Mouse (Mus musculus): ENCODE measurements around the gene Ociad2. TPM values are rescaled to one million over a fixed set of nuclear protein-coding genes. Genes with fewer than 3 reads are reported as not detected.
A peak's percentile ranks its signal among the peaks of the same experiment; 100 is the strongest.

The Ociad2 gene
- polyA plus RNA-seq, 1 experiment from 2014 or later = 1.2 TPM

DNA sequence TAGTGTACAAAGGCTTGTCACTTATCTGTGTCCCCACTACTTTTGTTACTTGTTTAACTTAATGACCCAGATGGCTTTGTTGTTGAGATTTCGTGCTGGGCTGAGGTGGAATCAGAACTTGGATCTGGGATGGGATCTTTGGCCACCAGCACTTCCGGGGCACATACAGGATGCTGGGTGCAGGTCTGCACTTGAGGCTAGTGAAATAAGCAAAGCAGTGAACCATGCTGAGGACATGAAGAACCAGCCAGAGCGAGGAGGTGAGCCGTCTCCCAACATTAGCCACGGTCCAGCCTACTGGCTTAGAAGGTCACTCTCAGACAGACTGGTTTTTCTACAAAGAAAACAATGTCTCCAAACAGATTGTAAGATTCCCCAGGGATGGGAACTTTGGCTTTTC lies 8.7 kb upstream of the Ociad2 start:
- WGBS (ENCODE audit: insufficient replicate concordance) = 73% methylated on average over 5 of the region's 5 CpGs
- no peak for DNase-seq
- TF ChIP-seq EP300 (IDR thresholded peaks at IDR 0.05; ENCODE audit: low read depth) (no peak), CTCF (IDR thresholded peaks at IDR 0.05; ENCODE audit: low read depth) (no peak)
- Histone ChIP-seq H3K9ac (replicated peaks) (no peak overlapping the region), H3K36me3 (replicated peaks; ENCODE audit: insufficient read depth, low read length) (no peaks in the 10 kb centered on the region), H3K9me3 (ENCODE audit: low read length) (no peaks in the 10 kb centered on the region), H3K27me3 (ENCODE audit: insufficient read depth, low read length) (no peaks in the 10 kb centered on the region), H3K4me3 (ENCODE audit: low read depth, low read length) (no peak overlapping the region), H3K4me1 (ENCODE audit: insufficient read depth) (peaks cover 3% of the 10 kb centered on the region; the same call in 1 of the 2 replicates), H3K27ac (ENCODE audit: low read depth) (no peak overlapping the region), H3K4me2 (ENCODE audit: low read depth, low read length) (no peak overlapping the region)
- no peak for ATAC-seq

DNA sequence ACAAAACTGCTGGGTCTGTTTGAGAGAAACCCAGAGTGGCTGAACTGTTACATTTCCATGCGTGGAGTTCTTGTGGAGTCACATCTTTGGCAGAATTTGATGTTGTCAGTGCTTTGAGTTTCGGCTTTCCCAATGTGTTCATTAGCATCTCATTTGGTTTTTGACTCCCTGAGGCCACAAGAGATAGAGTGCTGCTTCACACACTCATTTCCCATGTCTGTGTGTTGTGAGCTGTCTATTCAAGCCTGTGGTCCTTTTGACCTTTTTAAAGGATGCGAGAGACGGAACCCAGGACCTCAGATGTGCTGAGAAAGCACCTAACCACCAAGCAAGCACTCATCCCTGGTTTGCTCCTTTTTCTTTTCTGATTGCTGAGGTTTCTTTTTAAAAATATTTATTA lies 4.4 kb upstream of the Ociad2 start:
- TF ChIP-seq CTCF (IDR thresholded peaks at IDR 0.05; ENCODE audit: low read depth) (no peak), EP300 (IDR thresholded peaks at IDR 0.05; ENCODE audit: low read depth) (no peak)
- Histone ChIP-seq H3K9me3 (ENCODE audit: low read length) (no peaks in the 10 kb centered on the region), H3K36me3 (replicated peaks; ENCODE audit: insufficient read depth, low read length) (no peaks in the 10 kb centered on the region), H3K4me1 (ENCODE audit: insufficient read depth) (no peaks in the 10 kb centered on the region), H3K27ac (ENCODE audit: low read depth) (no peak overlapping the region), H3K27me3 (ENCODE audit: insufficient read depth, low read length) (no peaks in the 10 kb centered on the region), H3K9ac (replicated peaks) (no peak overlapping the region), H3K4me2 (ENCODE audit: low read depth, low read length) (no peak overlapping the region), H3K4me3 (ENCODE audit: low read depth, low read length) (no peak overlapping the region)
- 80% methylated on average over 4 of the region's 4 CpGs for WGBS (ENCODE audit: insufficient replicate concordance)
- no peak for DNase-seq
- no peak for ATAC-seq

DNA sequence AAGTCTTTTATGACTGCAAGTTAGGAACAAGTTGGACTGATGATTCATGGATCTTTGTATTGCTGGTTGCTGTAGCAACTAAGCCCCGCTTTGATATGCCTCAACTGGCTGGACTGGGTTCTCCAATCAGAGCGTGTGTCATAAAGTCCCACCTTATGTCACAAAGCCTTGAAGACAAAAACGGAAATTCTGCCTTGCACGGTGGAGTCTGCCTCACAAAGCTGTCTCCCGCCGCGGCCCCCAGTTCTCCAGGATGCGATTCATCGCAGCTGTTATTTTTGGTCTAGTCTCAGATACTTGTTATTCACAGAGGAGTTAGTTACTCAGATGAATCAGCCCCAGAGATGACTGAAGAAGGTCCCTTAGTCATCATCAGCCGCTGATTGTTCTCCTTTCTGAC lies 3.5 kb upstream of the Ociad2 start:
- TF ChIP-seq EP300 (IDR thresholded peaks at IDR 0.05; ENCODE audit: low read depth) = no peak
- TF ChIP-seq CTCF (IDR thresholded peaks at IDR 0.05; ENCODE audit: low read depth) = no peak
- no peak overlapping the region for H3K9ac ChIP-seq (replicated peaks)
- H3K4me3 ChIP-seq (ENCODE audit: low read depth, low read length) = no peak overlapping the region
- no peaks in the 10 kb centered on the region for H3K36me3 ChIP-seq (replicated peaks; ENCODE audit: insufficient read depth, low read length)
- H3K4me1 ChIP-seq (ENCODE audit: insufficient read depth) = no peaks in the 10 kb centered on the region
- H3K9me3 ChIP-seq (ENCODE audit: low read length) = no peaks in the 10 kb centered on the region
- DNase-seq (no peak), ATAC-seq (no peak)
- H3K27me3 ChIP-seq (ENCODE audit: insufficient read depth, low read length) = no peaks in the 10 kb centered on the region
- WGBS (ENCODE audit: insufficient replicate concordance) = 81% methylated on average over 10 of the region's 10 CpGs
- H3K4me2 ChIP-seq (ENCODE audit: low read depth, low read length) = no peak overlapping the region
- H3K27ac ChIP-seq (ENCODE audit: low read depth) = no peak overlapping the region

DNA sequence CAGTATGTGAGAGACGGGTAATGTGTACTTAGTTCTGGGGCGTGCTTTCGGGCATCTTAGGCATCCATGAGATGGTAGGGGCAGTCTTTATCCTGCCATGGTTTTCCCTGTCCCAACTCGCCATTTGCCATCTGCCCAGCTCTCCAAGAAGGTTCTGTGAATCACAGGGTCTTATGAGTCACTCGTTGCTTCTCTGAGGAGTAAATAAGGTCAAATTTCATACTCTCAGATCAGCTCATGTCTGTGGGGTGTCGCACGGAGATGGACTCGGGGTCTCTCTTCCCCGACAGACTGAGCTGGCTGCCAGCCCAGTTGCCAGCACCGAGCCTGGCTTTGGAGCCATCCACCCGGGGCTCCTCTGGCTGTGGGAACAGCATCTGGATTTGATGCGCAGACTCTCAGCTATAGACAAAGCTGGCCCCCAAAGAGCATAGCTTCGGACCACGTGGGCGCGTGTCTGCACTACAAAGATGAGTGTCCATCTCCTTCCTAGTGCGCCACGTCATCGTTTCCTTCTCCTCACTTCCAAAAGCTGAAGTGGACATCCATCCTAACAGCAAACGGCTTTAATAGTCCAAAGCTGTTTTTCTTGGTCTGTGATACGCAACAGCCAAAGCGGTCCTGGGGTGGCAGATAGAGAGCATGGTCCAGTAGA lies 2.0 kb upstream of the Ociad2 start:
- Histone ChIP-seq H3K27me3 (ENCODE audit: insufficient read depth, low read length) (no peaks in the 10 kb centered on the region), H3K36me3 (replicated peaks; ENCODE audit: insufficient read depth, low read length) (no peaks in the 10 kb centered on the region), H3K4me1 (ENCODE audit: insufficient read depth) (peaks cover 4% of the 10 kb centered on the region), H3K9ac (replicated peaks) (no peak overlapping the region), H3K9me3 (ENCODE audit: low read length) (no peaks in the 10 kb centered on the region), H3K4me3 (ENCODE audit: low read depth, low read length) (no peak overlapping the region), H3K4me2 (ENCODE audit: low read depth, low read length) (no peak overlapping the region), H3K27ac (ENCODE audit: low read depth) (no peak overlapping the region)
- 86% methylated on average over 22 of the region's 22 CpGs for WGBS (ENCODE audit: insufficient replicate concordance)
- no peak for ATAC-seq
- TF ChIP-seq EP300 (IDR thresholded peaks at IDR 0.05; ENCODE audit: low read depth) (no peak), CTCF (IDR thresholded peaks at IDR 0.05; ENCODE audit: low read depth) (no peak)
- no peak for DNase-seq

DNA sequence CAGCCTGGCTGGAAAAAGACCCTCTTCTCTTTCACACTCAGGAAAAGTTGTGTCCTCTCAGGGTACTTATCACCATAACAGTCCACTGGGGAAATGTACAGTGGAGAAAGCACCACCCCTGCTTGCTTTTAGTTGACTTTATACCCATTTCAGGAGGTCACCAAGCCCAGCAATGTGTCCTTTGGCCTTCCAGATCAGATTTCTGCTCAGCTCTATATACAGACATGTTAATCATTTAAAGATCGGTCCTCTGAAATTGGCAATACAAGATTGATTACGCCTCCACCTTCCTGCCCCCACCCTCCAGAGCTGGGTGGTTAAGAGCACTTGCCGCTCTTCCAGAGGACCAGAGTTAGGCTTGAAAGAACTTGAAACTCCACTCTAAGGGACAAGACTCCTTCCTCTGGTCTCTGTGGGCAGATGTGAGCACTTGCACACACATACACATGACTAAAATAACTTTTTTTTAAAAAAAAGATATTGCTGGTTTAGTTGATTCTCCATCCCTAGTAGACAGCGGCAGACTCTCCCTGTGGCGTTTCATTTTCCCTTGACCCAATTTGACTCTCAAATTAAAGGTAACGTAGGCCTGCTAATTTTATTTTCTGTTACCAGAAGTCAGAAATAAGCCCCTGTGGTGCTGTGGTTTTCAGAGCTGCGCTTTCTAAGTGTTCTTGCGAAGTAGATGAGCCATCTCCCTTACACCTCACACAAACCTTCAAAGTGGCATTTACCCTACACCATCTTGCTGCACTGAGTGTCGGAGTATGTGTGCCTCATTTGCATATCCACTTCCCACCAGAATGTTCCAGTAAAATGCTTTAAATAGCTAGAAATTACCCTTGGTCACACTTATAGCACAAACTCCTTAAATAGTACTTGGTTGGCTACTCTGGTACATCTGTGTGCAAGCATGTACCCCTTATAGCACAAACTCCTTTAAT lies 777 bp downstream of the Ociad2 start:
- no peak for ATAC-seq
- no peaks in the 10 kb centered on the region for H3K27me3 ChIP-seq (ENCODE audit: insufficient read depth, low read length)
- H3K4me1 ChIP-seq (ENCODE audit: insufficient read depth) = peaks cover 4% of the 10 kb centered on the region
- no peak for DNase-seq
- no peaks in the 10 kb centered on the region for H3K9me3 ChIP-seq (ENCODE audit: low read length)
- H3K4me2 ChIP-seq (ENCODE audit: low read depth, low read length) = no peak overlapping the region
- no peak overlapping the region for H3K27ac ChIP-seq (ENCODE audit: low read depth)
- H3K9ac ChIP-seq (replicated peaks) = no peak overlapping the region
- WGBS (ENCODE audit: insufficient replicate concordance) = 73% methylated on average over 9 of the region's 9 CpGs
- H3K4me3 ChIP-seq (ENCODE audit: low read depth, low read length) = no peak overlapping the region
- TF ChIP-seq CTCF (IDR thresholded peaks at IDR 0.05; ENCODE audit: low read depth) (no peak), EP300 (IDR thresholded peaks at IDR 0.05; ENCODE audit: low read depth) (no peak)
- no peaks in the 10 kb centered on the region for H3K36me3 ChIP-seq (replicated peaks; ENCODE audit: insufficient read depth, low read length)

DNA sequence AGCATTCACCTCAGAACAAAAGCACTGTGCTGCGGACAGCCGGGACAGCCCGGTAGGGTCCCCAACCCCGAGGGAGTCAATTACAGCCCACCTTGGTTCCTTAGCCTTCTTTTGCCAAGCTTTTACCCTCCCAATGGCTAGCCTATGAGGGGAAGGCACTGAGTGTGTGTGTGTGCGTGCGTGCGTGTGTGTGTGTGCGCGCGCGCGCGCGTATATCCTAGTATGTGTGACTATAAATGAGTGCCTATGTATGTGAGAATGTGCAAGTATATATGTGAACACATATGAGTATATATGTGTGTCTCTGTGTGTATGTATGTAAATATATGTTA lies 2.0 kb downstream of the Ociad2 start:
- DNase-seq (no peak), ATAC-seq (no peak)
- TF ChIP-seq EP300 (IDR thresholded peaks at IDR 0.05; ENCODE audit: low read depth) = no peak
- TF ChIP-seq CTCF (IDR thresholded peaks at IDR 0.05; ENCODE audit: low read depth) = no peak
- WGBS (ENCODE audit: insufficient replicate concordance) = 56% methylated on average over 14 of the region's 14 CpGs
- Histone ChIP-seq H3K27me3 (ENCODE audit: insufficient read depth, low read length) (no peaks in the 10 kb centered on the region), H3K36me3 (replicated peaks; ENCODE audit: insufficient read depth, low read length) (no peaks in the 10 kb centered on the region), H3K9me3 (ENCODE audit: low read length) (no peaks in the 10 kb centered on the region), H3K9ac (replicated peaks) (peak overlapping the region; percentile 51), H3K27ac (ENCODE audit: low read depth) (no peak overlapping the region), H3K4me1 (ENCODE audit: insufficient read depth) (peaks cover 4% of the 10 kb centered on the region), H3K4me3 (ENCODE audit: low read depth, low read length) (peak overlapping the region; percentile 55), H3K4me2 (ENCODE audit: low read depth, low read length) (peak overlapping the region; percentile 82)
